Mouse (Mus musculus) splenic B cell, adult 2 months (primary cell): Measurements from ENCODE around the gene Gramd1b.

Experiments used
- DNase-seq: peaks from one replicate; pipeline ENCODE4 v3.0.0-alpha.2; 2011; ENCODE audit warnings: low read depth, low spot score
- H3K27me3 ChIP-seq: 2 replicates; pipeline ENCODE4 v1.6.1; 2012; ENCODE audit warnings: mild to moderate bottlenecking, low read length, moderate library complexity, mixed read lengths; ENCODE audit not compliant: control insufficient read depth, poor library complexity, insufficient read depth, severe bottlenecking
- H3K36me3 ChIP-seq: 2 replicates; pipeline ENCODE4 v1.6.1; 2012; ENCODE audit warnings: mild to moderate bottlenecking, low read length, moderate library complexity, mixed read lengths; ENCODE audit not compliant: control insufficient read depth, poor library complexity, insufficient read depth, severe bottlenecking

Gene Gramd1b

DNA sequence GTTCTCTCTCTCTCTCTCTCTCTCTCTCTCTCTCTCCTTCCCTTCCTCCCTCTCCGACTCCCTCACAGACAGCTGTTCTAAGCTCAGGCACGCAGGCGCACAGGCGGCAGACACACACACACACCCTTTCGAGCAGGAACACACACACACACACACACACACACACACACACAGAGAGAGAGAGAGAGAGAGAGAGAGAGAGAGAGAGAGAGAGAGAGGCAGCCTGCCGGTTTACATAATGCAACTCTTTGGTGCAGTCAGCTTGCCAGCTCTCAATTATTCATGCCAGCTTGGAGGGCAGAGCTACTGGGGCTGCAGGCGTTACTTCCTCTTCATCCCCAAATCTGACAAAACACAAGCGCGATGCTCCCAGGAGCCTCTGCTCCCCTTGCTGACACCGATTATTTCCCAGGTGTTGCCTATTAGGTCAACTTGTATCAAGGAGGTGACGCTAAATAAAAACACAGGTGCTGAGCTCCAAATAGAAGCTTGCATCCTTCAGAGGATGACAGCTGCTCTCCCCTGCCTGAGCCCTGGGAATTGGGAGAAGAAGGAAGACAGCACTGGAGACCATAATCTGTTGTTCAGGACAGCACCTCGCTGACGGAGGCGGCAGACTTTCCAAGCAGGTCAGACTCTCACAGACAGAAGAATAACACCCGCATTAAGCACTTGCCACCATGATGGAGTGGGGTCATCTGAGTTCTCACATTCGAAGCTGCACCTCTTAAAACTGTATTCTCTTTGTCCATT, 184.8 kb downstream of the Gramd1b start:
- no peak for DNase-seq
- H3K36me3 ChIP-seq = no peaks in the 10 kb centered on the region

DNA sequence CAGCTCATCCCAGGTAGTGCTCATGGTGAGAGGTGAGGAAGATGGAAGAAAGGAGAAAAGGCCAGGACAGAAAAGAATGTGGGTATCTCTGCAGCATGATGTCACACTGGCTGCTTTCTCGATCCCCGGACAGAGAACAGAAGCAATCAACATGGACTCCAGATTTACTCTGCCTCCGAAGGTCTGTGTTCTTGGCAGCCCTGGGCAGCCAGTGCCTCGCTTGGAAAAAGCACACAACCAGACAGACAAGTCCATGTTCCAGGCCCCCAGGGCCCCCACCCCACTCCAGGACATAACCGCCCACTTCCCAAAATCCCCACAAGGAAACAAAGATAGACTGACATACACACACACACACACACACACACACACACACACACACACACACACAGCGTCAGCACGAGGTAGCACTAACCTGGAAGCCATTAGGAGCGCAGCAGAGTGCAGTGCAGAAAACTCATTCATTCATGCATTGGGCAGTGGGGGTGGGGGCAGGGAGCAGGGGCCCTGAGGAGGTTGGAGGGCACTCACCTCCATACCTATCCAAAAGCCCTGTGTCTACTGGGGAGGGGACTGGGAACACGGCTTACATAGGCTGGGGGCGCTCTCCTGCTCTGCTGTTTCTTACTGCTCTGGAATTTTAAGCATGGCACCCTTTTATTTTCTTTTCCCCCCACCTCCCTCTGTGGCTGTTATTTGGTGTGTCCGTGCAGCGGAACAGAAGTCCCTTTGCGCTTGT, 185.5 kb downstream of the Gramd1b start:
- no peak for DNase-seq
- Histone ChIP-seq H3K27me3 (no peaks in the 10 kb centered on the region), H3K36me3 (no peaks in the 10 kb centered on the region)

More for the DNA sequence above, 184.8 kb downstream of the Gramd1b start:
- H3K27me3 ChIP-seq = no peaks in the 10 kb centered on the region

DNA sequence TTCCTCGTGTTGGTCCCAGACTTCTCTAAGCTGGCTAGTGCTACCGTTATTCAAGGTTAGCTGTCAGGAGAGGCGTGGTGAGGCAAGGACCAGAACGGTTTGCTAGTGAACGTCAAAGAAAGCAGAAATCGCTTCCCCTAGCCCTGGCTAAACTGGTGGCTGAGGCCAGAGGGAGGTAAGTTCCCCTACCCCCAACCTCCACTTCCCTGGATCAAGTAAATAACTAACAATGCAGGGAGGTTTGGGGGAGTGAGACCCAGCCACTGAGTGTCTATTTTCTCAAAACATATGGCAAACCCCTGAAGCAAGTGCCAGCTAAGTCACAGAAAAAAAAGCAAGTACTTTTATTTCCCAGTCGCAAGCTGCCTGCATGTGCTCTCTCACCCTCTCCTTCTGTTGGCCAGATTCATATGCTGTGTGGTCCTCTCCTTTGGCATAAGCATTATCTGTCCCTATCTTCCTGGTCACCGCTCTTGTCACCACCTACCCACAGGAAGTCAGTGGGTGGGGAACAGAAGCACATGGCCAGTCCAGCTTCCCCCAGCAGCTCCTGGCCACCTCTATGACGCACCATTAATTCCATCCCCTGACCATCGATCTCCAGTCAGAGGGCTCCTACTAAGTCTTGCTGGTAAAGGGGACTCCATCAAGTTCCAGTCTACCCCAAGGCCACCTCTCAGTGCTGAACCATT, 186.2 kb downstream of the Gramd1b start:
- Histone ChIP-seq H3K27me3 (no peaks in the 10 kb centered on the region), H3K36me3 (no peaks in the 10 kb centered on the region)
- no peak for DNase-seq

DNA sequence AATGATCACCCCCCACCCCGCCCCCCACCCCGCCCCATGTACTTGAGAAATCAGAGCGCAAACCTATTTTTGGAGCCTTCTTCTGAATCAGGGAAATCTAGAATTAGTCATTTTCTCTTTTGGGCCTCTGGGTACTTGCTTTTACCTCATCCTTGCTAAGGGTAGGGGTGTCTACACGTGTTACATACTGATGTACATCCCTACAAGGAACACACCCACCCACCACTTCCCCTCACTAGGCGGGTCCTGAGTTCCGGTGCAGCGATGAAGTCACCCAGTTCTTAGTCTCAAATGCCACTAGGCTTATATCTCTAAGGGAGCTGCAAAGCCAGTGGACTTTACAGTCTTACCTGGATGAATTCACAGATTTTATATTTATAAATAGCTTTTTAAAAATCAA, 187.4 kb downstream of the Gramd1b start:
- H3K36me3 ChIP-seq = no peaks in the 10 kb centered on the region
- peak; percentile 18 for DNase-seq
- H3K27me3 ChIP-seq = no peaks in the 10 kb centered on the region

DNA sequence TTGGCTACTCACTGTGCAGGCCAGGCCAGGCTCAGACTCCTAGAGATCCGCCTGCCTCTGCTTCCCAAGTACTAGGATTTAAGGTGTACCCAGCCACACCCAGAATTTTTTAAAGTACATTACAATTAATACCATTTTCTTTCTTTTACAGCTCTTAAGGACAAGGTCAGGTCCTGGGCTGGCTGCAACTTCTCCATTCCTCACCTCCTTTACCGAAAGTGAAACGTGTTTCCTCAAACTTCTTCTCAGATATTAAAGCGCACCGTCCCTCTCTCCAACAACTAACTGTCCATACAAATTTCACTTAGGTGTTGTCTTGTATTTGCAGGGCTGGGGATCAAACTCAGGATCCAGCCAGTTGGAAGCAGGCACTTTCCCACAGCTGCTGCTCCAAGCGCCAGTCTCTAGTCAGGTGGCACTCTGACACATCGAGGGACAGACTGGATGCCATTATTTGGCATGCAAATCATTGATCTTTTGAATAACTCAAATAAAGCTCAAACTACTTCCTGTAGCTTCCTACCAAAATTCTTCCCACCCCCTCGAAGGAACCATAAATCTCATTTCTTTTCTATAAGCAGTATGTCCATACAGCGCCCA, 188.0 kb downstream of the Gramd1b start:
- DNase-seq = no peak
- H3K27me3 ChIP-seq = no peaks in the 10 kb centered on the region
- no peaks in the 10 kb centered on the region for H3K36me3 ChIP-seq

DNA sequence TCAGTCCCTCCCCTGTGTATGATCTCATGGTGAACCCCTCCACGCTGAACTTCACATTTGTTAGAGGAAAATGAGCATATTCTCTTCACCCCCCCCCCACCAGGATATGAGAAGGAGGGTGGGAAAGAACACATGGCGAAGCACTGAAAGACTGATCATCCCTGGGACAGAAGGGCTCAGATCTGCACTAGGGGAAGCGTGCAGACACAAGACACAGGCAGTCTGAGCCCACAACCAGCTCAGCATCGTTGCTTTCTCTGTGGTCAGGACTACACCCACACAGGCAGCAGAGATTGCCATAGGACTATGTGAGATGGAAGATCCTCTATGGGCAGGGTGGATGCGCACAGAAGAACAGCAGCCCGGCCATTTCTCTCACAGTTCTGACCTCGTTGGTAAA, 189.1 kb downstream of the Gramd1b start:
- Histone ChIP-seq H3K27me3 (no peaks in the 10 kb centered on the region), H3K36me3 (no peaks in the 10 kb centered on the region)
- no peak for DNase-seq

DNA sequence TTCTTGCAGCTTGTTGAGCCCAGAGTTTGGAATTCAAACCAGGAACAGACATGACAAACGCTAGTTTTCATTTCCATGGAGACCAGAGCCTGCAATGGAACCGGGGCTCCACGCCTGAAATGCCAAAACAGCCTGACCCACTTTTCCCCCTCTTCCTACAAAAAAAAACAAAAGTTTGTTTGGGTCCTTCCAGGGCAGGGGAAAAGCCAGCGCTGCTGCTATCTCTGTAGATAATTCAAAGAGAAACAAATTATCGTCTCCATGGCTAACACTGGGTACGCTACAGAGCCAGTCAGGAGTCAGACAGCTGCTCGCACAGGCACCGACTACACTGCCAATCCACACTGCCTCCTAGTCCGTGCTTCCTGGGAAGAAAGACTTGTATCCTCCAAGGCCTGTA, 191.6 kb downstream of the Gramd1b start:
- no peak for DNase-seq
- Histone ChIP-seq H3K27me3 (no peaks in the 10 kb centered on the region), H3K36me3 (no peaks in the 10 kb centered on the region)

DNA sequence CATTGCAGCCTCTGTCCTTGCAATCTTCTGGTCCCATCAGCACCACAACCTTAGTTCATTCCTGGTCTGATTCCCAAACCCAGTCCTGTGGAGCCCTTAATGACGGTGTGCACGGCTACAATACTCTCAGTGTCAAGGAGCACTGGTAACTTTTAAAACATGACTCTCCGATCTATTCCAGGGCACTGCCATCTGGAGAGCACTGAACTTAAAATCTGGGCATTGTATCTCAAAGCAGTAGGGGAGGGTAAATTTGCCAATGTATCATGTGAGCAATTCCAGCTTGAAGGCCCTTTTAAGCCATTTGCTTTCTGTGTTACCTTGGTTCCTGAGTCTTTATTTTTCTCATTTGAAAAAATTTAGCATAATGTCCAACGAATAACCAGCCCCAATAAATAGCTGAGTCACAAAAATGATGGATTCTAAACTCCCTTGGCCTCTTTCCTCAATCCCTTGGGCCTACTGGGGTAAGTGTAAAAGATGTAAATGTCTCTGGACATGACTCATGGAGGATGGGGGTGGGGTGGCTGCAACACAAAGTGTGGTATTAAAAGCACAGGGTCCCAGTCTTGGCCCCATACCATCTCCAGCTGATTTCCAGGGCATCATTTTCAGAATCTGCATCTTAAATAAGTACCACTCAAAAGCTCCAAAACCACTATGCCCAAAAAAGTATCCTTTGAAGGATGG, 193.9 kb downstream of the Gramd1b start:
- no peaks in the 10 kb centered on the region for H3K36me3 ChIP-seq
- H3K27me3 ChIP-seq = no peaks in the 10 kb centered on the region
- DNase-seq = no peak

DNA sequence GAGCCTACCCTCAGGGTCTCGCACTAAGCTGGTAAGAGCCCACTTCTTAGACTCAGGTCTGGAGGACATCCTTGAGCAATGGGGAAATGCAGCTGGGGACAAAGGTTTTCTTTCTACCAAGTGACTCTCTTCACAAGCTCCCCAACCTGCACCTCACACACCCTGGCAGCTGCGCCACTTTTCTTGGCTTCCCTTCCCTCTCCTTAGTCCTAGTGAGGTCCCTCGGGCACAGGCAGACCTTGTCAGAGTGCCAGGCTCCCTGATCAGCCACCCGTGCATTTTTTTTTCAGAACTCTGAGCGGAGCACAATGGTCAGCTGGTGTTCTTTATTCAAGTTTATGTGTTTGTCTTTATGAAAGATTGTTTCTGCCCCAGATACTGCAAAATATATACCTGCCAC, 194.5 kb downstream of the Gramd1b start:
- no peak for DNase-seq
- Histone ChIP-seq H3K27me3 (no peaks in the 10 kb centered on the region), H3K36me3 (no peaks in the 10 kb centered on the region)

DNA sequence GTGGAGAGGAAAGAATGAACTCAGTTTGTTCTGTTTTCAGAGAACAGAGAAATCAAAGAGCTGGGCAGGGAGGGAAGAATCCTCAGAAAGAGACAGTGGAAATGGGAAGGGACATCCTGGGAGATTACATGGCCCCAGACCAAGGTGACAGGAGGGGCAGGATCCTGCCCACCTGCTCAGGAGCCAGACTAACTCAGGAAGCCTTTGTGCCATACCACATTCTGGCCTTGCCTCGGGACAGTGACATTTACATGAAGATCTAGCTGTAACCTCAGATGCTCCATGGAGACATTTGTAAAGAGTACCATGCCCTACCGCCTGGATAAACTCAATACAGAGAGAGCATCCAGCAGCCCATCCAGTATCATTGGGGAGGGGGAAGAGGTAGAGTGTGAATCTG, 196.6 kb downstream of the Gramd1b start:
- H3K36me3 ChIP-seq = no peaks in the 10 kb centered on the region
- no peak for DNase-seq
- no peaks in the 10 kb centered on the region for H3K27me3 ChIP-seq

DNA sequence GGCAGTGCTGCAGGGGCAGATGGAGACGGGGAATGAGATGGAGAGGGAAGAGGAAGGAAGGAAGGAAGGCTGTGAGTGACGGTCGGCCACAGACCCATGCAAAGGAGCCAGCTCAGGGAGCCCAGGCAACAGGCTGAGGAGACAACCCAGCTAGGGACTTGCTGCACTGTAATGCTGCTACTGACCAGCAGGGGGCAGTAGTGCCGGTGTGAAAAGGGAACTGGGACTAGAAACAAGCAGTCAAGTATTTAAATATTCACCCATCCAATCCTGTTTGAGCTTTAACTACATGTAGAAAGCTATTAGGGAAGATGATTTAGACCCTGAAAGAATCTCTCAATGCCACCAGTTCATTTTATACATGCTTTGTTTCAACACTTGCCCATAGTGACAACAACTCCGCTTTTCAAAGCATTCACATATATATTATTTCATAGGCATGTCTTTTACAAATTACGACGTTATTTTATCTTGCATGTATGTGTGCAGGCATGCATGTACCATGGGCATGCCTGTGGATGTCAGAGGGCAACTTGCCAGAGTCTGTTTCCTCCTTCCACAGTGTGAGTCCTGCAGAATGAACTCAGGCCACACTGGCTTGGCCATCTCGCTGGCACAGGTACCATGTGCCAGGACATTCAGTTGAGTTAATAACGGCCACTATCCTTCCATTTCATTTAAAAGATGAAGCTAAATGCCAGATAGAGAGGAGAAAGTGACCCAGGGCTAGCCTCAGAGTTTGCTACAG, 197.4 kb downstream of the Gramd1b start:
- Histone ChIP-seq H3K27me3 (no peaks in the 10 kb centered on the region), H3K36me3 (no peaks in the 10 kb centered on the region)
- DNase-seq = peak; percentile 78

DNA sequence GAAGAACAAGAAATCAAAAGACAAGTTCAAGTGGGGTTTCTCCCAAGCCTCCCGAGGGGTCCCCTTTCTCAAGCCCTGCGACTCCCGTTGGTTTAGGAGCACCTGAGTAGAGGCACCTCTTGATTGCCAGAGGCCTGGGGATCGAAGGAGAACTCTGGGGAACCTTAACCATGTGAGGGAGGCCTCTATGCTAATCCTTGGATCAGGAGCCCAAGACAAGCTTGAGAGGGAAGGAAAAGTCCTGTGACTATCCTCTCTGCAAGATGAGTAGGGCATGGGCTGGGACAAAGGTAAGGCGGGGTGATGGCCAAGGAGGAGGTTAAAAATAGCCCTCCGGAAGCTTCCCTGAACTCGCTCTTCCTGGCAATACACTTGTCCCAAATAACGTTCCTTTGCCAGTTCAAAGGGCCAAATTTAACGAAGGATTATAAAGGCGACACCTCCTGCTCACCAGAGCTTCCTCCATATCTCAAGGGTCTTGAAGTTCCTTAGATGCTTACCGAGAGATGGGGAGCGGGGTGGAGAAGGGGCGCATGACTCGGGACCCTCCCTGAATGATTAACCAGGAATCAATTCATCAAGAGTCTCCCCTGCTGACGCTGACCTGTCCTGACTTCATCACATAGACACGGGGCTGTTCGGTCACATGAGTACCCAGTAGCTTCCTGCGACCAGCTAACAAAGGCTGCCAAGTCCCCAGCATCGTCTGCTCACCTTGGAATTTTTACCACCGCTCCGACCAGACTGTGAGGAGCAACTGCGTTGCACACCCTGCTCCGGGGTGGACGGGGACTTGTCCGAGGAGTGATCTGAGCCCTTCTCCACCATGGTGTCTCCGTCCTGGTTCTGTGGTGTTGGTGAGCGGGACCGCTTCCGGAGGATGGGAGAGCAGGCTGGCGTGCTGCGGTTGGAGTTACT, 198.2 kb downstream of the Gramd1b start:
- Histone ChIP-seq H3K27me3 (no peaks in the 10 kb centered on the region), H3K36me3 (no peaks in the 10 kb centered on the region)
- DNase-seq = no peak

DNA sequence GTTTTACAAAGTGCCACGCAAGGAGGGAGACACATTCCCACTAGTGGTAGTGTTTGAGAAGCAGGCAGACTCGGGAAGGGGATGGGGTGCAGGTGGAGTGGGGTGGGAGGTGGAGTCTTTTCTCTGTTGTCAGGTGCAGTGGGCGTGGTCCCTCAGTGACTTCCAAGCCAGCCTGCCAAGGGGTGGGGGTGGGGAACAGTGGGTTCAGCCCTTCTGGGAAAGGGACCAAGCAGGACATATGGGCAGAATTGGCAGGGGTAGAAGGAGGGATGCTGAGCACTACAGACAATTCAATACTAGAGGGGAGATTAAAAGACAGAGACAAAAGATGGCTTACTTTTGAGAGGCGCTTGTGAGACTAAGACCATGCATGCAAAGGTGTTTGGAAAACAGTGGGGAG, 198.9 kb downstream of the Gramd1b start:
- Histone ChIP-seq H3K27me3 (no peaks in the 10 kb centered on the region), H3K36me3 (no peaks in the 10 kb centered on the region)
- no peak for DNase-seq
